Mouse (Mus musculus) hindbrain, embryonic 10.5 days (tissue): ENCODE results near the gene Lime1. TPM values are rescaled to one million over a fixed set of nuclear protein-coding genes. Genes with fewer than 3 reads are reported as not detected.

Experiments
- DNase-seq: peaks from one replicate; pipeline ENCODE4 v3.0.0-alpha.2; 2017; ENCODE audit warnings: low spot score
- H3K27ac ChIP-seq: fragments of 300-500 bp; sonication (generic); 2 replicates; pipeline ENCODE4 v1.5.1; 2016; ENCODE audit warnings: mild to moderate bottlenecking, moderate library complexity
- H3K27me3 ChIP-seq: fragments of 300-500 bp; sonication (generic); 2 replicates; pipeline ENCODE4 v1.6.1; 2016; ENCODE audit warnings: mild to moderate bottlenecking; ENCODE audit not compliant: poor library complexity, insufficient read depth, severe bottlenecking
- H3K36me3 ChIP-seq: fragments of 300-500 bp; sonication (generic); 2 replicates; pipeline ENCODE4 v1.6.1; 2016; ENCODE audit warnings: mild to moderate bottlenecking, moderate library complexity
- H3K4me1 ChIP-seq: fragments of 300-500 bp; sonication (generic); replicated peaks from 2 replicates; pipeline ENCODE4 v1.6.1; 2016; ENCODE audit warnings: mild to moderate bottlenecking
- H3K4me3 ChIP-seq: fragments of 300-500 bp; sonication (generic); 2 replicates; pipeline ENCODE4 v1.5.1; 2016; ENCODE audit warnings: mild to moderate bottlenecking, moderate library complexity
- H3K9me3 ChIP-seq: fragments of 300-500 bp; sonication (generic); 2 replicates; pipeline ENCODE4 v1.6.1; 2016; ENCODE audit warnings: mild to moderate bottlenecking, moderate library complexity
- WGBS: fragments of 180-500 bp; shearing (Covaris S2); methylation state at CpG from one replicate; pipeline ENCODE4 v1.1.7; 2016; 5-methylcytosine and 5-hydroxymethylcytosine counted together
- polyA plus RNA-seq: library from polyadenylated mRNA; unstranded; fragments of >200 nt; fragmentation: Nextera tagmentation; extraction: Ambion mirVana; gene quantifications from 2 replicates; pipeline ENCODE4 v1.2.1, GENCODE M21; 2016

Lime1 gene
- polyA plus RNA-seq, 1 experiment from 2014 or later = 29.7 TPM

GRCm38 (mm10) chr2:181378701-181379100 lies 1.2 kb upstream of the Lime1 start:
- Histone ChIP-seq H3K4me1 (no peaks in the 10 kb centered on the region), H3K9me3 (no peaks in the 10 kb centered on the region), H3K27me3 (no peaks in the 10 kb centered on the region), H3K27ac (no peak overlapping the region), H3K36me3 (peaks cover 56% of the 10 kb centered on the region), H3K4me3 (no peak overlapping the region)
- 92% methylated on average over 5 of the region's 5 CpGs for WGBS
- DNase-seq = no peak

- H3K4me1 ChIP-seq = no peaks in the 10 kb centered on the region
- H3K27ac ChIP-seq = no peak overlapping the region
- H3K9me3 ChIP-seq = no peaks in the 10 kb centered on the region
- H3K36me3 ChIP-seq = peaks cover 72% of the 10 kb centered on the region
- no peak overlapping the region for H3K4me3 ChIP-seq
- WGBS = 88% methylated on average over 5 of the region's 5 CpGs
- no peak for DNase-seq
- no peaks in the 10 kb centered on the region for H3K27me3 ChIP-seq
Measured at GRCm38 (mm10) chr2:181380251-181380650, 373 bp downstream of the Lime1 start.

- no peak overlapping the region for H3K27ac ChIP-seq
- 91% methylated on average over 5 of the region's 5 CpGs for WGBS
- no peak for DNase-seq
- H3K9me3 ChIP-seq = no peaks in the 10 kb centered on the region
- no peaks in the 10 kb centered on the region for H3K27me3 ChIP-seq
- H3K4me3 ChIP-seq = no peak overlapping the region
- H3K36me3 ChIP-seq = peaks cover 79% of the 10 kb centered on the region
- H3K4me1 ChIP-seq = no peaks in the 10 kb centered on the region
Measured at GRCm38 (mm10) chr2:181381107-181381506, 1.2 kb downstream of the Lime1 start.

- whole genome bisulfite sequencing = 90% methylated on average over 6 of the region's 6 CpGs
- Histone ChIP-seq H3K27ac (no peak overlapping the region), H3K4me3 (no peak overlapping the region), H3K27me3 (no peaks in the 10 kb centered on the region), H3K36me3 (peaks cover 86% of the 10 kb centered on the region), H3K4me1 (no peaks in the 10 kb centered on the region), H3K9me3 (no peaks in the 10 kb centered on the region)
- no peak for DNase-seq
Measured at GRCm38 (mm10) chr2:181381631-181382306, 1.9 kb downstream of the Lime1 start.

- Histone ChIP-seq H3K27me3 (no peaks in the 10 kb centered on the region), H3K36me3 (peaks cover 82% of the 10 kb centered on the region), H3K27ac (no peak overlapping the region), H3K4me3 (no peak overlapping the region), H3K4me1 (no peaks in the 10 kb centered on the region), H3K9me3 (no peaks in the 10 kb centered on the region)
- 89% methylated on average over 7 of the region's 7 CpGs for WGBS
- no peak for DNase-seq
Measured at GRCm38 (mm10) chr2:181384463-181384862, 4.6 kb downstream of the Lime1 start.

- Histone ChIP-seq H3K4me3 (no peak overlapping the region), H3K36me3 (peaks cover 82% of the 10 kb centered on the region), H3K9me3 (no peaks in the 10 kb centered on the region), H3K27ac (no peak overlapping the region), H3K27me3 (no peaks in the 10 kb centered on the region), H3K4me1 (no peaks in the 10 kb centered on the region)
- 93% methylated on average over 4 of the region's 4 CpGs for WGBS
- no peak for DNase-seq
Measured at GRCm38 (mm10) chr2:181384919-181385391, 5.1 kb downstream of the Lime1 start.

GRCm38 (mm10) chr2:181385885-181386284 lies 6.0 kb downstream of the Lime1 start:
- no peak for DNase-seq
- no peaks in the 10 kb centered on the region for H3K9me3 ChIP-seq
- 89% methylated on average over 3 of the region's 3 CpGs for WGBS
- H3K27ac ChIP-seq = 0 out of 2 replicates have a peak overlapping the region, but pooled peaks have one; percentile 9
- H3K4me3 ChIP-seq = no peak overlapping the region
- H3K27me3 ChIP-seq = no peaks in the 10 kb centered on the region
- peaks cover 82% of the 10 kb centered on the region for H3K36me3 ChIP-seq
- 0 out of 2 replicates have a peak, but pooled peaks cover 4% of the 10 kb centered on the region for H3K4me1 ChIP-seq

- H3K36me3 ChIP-seq = peaks cover 82% of the 10 kb centered on the region
- H3K27me3 ChIP-seq = no peaks in the 10 kb centered on the region
- H3K4me1 ChIP-seq = 0 out of 2 replicates have a peak, but pooled peaks cover 4% of the 10 kb centered on the region
- 63% methylated on average over 4 of the region's 4 CpGs for WGBS
- H3K9me3 ChIP-seq = no peaks in the 10 kb centered on the region
- no peak for DNase-seq
- H3K27ac ChIP-seq = no peak overlapping the region
- no peak overlapping the region for H3K4me3 ChIP-seq
Measured at GRCm38 (mm10) chr2:181386663-181387210, 6.9 kb downstream of the Lime1 start.

- DNase-seq = no peak
- Histone ChIP-seq H3K9me3 (no peaks in the 10 kb centered on the region), H3K4me1 (0 out of 2 replicates have a peak, but pooled peaks cover 4% of the 10 kb centered on the region), H3K27ac (no peak overlapping the region), H3K27me3 (no peaks in the 10 kb centered on the region), H3K4me3 (no peak overlapping the region), H3K36me3 (peaks cover 74% of the 10 kb centered on the region)
- WGBS = 83% methylated on average over 4 of the region's 4 CpGs
Measured at GRCm38 (mm10) chr2:181390136-181390870, 10.4 kb downstream of the Lime1 start.

- Histone ChIP-seq H3K9me3 (no peaks in the 10 kb centered on the region), H3K27me3 (no peaks in the 10 kb centered on the region), H3K36me3 (peaks cover 71% of the 10 kb centered on the region), H3K4me1 (0 out of 2 replicates have a peak, but pooled peaks cover 4% of the 10 kb centered on the region), H3K4me3 (no peak overlapping the region), H3K27ac (no peak overlapping the region)
- DNase-seq = no peak
- WGBS = 89% methylated on average over 15 of the region's 15 CpGs
Measured at GRCm38 (mm10) chr2:181391022-181391421, 11.1 kb downstream of the Lime1 start.

- Histone ChIP-seq H3K36me3 (peaks cover 66% of the 10 kb centered on the region), H3K4me3 (no peak overlapping the region), H3K27ac (no peak overlapping the region), H3K27me3 (no peaks in the 10 kb centered on the region), H3K9me3 (no peaks in the 10 kb centered on the region), H3K4me1 (0 out of 2 replicates have a peak, but pooled peaks cover 4% of the 10 kb centered on the region)
- no peak for DNase-seq
- WGBS = 78% methylated on average over 2 of the region's 2 CpGs
Measured at GRCm38 (mm10) chr2:181391541-181391940, 11.7 kb downstream of the Lime1 start.

- Histone ChIP-seq H3K27ac (no peak overlapping the region), H3K36me3 (peaks cover 54% of the 10 kb centered on the region), H3K27me3 (no peaks in the 10 kb centered on the region), H3K4me1 (0 out of 2 replicates have a peak, but pooled peaks cover 4% of the 10 kb centered on the region), H3K9me3 (no peaks in the 10 kb centered on the region), H3K4me3 (no peak overlapping the region)
- 40% methylated on average over 4 of the region's 4 CpGs for WGBS
- peak; percentile 79 for DNase-seq
Measured at GRCm38 (mm10) chr2:181392600-181393213, 12.8 kb downstream of the Lime1 start.
